Mouse (Mus musculus) spleen, adult 12 weeks (tissue): ENCODE measurements around the gene Ccser2.
A peak's percentile ranks its signal among the peaks of the same experiment; 100 is the strongest.

Source experiments
- DNase-seq: peaks from one replicate; pipeline ENCODE4 v3.0.0; 2022; ENCODE audit warnings: low spot score

Ccser2 gene

GRCm38 (mm10) chr14:36868769-36869362, 99.7 kb downstream of the Ccser2 start:
- no peak for DNase-seq

- DNase-seq, result no peak
Measured at GRCm38 (mm10) chr14:36866966-36867700, 101.4 kb downstream of the Ccser2 start.

- DNase-seq, result peak; percentile 48
Measured at GRCm38 (mm10) chr14:36863877-36864489, 104.6 kb downstream of the Ccser2 start.

GRCm38 (mm10) chr14:36862387-36862786, 106.2 kb downstream of the Ccser2 start:
- no peak for DNase-seq

- no peak for DNase-seq
Measured at GRCm38 (mm10) chr14:36858932-36859331, 109.6 kb downstream of the Ccser2 start.

- no peak for DNase-seq
Measured at GRCm38 (mm10) chr14:36852972-36853371, 115.6 kb downstream of the Ccser2 start.

GRCm38 (mm10) chr14:36848860-36849259, 119.7 kb downstream of the Ccser2 start:
- DNase-seq, result no peak
